Mouse (Mus musculus) thymus, postnatal 14 days (tissue): Measurements from ENCODE around the gene Tex14.

Source experiments
- DNase-seq: peaks from one replicate; pipeline ENCODE4 v3.0.0; 2021

Tex14 gene

DNA sequence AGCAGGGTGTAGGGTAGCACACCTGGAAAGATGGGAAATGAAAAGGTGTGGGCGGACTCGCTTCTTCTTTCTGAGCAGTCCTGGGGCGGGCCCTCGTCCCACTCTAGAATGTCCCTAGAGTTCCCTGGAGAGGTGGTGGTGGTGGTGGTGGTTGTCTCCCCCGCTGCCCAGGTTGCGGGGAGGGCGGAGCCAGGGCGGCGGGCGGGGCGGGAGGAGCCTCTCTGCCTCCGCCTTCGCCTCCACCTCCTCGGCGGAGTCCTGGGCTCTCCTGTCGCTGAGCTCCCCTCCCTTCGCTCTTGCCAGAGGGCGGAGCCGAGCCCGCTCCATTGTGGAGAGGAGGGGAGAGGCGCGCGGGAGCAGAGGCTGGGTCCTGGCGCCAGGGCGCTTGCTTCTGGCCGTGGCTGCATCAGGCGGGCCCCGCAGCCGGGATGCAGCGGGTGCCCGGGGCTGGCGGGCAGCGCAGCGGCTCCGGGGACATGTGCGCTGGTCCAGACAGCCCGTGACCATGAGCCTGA, 190.5 kb downstream of the Tex14 start:
- peak; percentile 82 for DNase-seq

DNA sequence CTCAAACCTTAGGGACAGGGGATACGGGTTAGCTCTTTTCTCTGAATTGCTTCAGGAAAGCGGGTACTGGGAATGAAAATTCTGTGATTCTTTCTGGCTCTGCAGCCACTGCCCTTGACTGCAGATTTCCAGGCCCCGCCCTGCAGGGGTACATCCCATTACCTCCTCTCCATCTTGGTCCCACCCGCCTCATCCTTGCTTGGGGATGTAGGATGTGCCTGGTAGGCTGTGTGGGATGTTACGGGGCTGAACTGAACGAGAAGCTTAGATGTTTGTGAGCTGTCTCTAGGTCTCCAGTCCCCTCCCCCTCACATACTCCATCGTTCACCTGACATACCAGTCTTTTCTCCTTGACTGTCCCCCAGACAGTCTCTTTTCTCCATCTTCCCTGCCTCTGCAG, 191.1 kb downstream of the Tex14 start:
- DNase-seq, result no peak

DNA sequence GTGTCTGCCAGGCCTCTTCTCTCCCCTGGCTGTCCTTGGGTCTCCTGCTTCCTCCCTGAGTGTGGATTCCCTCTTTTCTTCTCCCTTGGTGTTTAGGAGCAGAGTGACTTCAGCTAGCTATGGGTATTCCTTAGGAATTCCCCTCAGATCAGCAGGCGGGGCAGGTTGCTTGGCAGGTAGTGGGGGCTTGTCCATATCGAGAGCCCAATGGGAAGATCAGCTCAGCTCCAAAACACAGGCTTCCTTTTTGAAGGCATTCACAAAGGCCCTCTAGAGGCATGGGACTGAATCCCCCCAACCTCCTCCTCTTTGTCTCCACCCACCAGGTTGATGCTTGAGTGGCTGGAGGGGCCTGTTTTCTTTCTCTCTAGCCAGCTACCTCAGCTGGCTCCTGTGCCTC, 191.6 kb downstream of the Tex14 start:
- DNase-seq, result no peak

DNA sequence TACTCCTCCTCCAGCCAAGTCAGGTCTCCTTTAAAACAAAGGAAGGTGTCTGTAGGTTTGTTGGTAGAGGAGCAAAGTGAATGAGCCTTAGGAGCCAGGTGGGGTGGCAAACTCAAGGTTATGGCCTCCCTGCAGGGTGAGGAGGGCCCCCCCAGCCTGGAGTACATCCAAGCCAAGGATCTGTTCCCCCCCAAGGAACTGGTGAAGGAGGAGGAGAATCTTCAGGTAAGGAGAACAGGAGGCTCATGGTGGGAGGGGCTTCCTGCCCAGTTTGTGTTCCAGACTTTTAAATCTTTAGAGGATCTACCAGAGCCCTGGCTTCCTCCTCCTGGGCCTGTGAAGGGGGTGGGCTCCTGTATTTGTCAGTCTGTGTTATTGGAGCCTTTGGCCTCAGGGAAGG, 192.2 kb downstream of the Tex14 start:
- DNase-seq, result no peak

DNA sequence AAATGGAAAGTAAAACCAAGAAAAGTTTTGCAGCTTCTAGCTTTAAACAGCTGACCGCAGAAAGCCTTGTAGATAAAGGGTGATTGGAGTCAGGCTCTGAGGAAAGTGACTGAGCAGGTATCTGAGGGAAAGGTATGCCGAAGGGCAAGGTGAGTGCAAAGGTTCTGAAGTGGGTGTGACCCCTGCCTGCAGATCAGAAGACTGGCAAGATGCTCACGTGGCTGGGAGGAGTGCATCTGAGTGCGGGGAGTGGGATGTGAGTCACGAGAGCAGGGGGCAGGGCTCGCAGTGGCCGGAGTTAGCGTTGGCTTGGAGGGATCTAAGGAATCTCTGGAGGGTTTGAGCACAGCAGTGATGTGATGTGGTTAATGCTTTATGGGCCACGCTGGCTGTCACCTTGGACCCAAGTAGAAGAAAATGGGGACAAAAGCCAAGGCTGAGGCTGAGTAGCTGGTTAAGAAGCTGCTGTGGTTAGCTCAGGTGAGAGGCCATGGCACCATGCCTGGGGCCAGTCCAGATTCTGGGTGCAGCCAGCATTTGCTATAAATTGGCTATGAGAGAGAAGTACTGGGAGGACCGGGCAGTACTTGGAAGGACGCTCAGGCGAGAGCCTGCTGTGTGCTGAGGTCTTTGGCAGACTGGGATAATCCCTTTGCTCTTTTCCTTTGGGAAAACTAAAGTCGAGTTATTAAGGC, 194.7 kb downstream of the Tex14 start:
- DNase-seq, result no peak

DNA sequence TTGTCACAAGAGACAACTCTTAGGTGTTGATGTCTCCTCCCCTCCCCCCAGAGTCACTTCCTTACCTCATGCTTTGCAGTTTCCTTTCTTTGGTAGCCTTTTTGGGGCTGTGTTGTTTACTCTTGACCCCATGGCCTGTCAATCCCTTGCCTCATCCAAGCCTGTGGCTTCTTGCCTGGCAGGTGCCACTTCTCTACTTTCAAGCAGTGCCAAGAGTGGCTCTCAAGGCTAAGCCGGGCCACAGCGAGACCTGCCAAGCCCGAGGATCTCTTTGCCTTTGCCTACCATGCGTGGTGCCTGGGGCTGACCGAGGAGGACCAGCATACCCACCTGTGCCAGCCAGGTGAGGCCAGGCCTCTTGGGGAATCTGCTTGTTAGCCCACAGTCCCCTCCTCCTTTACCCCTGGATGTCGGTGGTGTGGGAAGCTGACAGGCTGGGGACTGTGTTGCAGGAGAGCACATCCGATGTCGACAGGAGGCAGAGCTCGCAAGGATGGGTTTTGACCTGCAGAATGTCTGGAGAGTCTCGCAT, 195.5 kb downstream of the Tex14 start:
- DNase-seq, result no peak

DNA sequence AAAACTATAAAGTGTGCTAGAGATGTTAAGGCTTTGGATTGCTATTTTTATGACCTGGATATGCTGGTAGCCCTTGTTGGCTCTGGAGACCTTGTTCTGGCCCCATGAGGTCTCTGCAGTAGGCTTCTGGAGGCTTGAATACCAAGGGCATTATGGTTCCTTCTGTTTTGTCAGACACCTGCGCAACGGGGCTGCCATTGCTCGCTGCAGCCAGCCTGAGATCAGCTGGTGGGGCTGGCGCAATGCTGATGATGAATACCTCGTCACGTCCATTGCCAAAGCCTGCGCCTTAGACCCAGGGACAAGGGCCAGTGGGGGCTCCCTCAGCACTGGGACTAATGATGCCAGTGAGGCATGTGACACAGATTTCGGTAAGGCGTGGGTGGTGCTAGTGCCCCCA, 197.4 kb downstream of the Tex14 start:
- DNase-seq, result no peak

DNA sequence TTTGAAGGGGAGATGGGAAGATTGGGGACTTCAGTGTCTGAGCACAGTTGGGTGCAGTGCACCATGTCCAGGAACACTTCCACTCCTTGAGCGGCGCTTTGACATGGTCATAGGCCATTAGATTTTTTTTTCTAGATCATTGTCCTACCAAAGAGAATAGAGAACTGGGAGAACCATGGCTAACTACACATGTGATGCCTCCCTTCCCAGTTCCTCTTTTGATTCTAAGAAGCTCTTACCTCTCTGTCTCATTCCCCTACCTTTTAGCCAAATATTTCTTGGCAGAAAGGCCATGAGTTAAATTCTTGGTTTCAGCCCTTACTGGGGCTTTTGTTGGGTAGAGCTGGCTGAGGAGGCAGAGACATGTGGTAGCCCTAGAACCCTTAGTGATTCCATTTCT, 198.7 kb downstream of the Tex14 start:
- DNase-seq, result no peak
